Mouse (Mus musculus) retina, postnatal 1 day (tissue): ENCODE measurements around the gene Pik3c2b.
"Not testable (repeated sequence)": the region's sequence is repeated elsewhere in the genome, so short reads cannot be mapped to it uniquely, and the experiment has no call there.

Source experiments
- DNase-seq: peaks from one replicate; pipeline ENCODE4 v3.0.0-alpha.2; 2012

Pik3c2b gene

DNA sequence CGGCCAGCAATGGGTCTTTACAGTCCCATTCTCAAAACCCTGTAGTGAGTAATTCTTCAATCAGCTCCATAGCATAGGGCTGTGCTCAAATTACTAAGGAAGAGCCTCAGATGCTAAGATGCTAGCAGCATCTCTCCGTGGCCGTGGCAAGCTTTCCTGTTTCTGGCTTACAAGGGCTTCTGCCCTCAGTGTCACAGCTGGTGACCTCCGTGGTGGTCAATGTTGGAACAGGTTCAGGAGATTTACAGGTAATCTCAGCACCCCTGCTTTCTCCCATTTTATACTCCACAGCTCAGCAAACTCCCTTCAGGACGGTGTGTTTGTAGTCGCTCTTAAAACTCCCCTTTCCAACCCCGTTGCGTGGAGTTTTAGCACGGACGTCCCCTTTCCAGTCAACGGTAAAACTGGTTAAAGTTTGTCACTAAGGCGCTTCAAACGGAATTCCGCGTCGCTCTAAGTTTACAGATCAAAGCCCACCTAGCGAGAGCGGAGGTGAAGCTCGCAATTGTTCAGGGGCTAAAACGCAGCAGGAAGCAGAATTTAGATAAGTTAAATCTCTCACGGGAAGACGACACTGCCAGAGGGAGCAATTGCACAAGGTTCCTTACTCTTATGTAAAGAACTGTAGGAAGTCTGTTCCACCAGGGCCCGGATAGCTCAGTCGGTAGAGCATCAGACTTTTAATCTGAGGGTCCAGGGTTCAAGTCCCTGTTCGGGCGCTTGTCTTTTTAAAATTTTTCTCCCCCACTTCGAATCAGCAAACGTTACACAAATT is 12.0 kb upstream of the Pik3c2b start:
- DNase-seq, result peak; percentile 85

DNA sequence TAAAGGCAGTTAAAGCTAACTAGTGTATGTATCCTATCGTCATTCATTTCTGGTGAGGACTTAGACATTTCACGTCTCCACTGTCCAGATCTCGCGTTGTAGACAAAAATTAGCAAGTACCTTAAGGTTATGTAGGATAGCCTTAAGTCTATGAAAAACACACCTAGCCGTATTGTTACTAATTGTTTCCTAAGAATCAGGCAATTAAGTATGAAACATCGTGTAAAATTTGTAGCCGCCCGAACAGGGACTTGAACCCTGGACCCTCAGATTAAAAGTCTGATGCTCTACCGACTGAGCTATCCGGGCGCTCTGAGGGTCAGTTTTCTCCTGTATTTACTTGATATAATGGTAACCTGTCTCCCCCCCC is 11.4 kb upstream of the Pik3c2b start:
- DNase-seq, result peak; percentile 69

DNA sequence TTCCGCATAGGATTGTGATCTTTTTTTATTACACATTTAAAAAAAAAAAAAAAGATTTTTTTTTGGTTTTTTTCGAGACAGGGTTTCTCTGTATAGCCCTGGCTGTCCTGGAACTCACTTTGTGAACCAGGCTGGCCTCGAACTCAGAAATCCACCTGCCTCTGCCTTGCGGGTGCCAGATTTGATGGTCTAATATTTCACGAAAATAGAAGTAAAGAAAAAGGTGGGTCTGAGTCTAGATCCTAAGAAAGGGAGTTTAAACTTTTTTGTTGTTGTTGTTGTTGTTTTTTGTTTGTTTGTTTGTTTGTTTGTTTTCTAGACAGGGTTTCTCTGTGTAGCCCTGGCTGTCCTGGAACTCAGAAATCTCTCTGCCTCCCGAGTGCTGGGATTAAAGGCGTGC is 10.8 kb upstream of the Pik3c2b start:
- not testable (repeated sequence) for DNase-seq

DNA sequence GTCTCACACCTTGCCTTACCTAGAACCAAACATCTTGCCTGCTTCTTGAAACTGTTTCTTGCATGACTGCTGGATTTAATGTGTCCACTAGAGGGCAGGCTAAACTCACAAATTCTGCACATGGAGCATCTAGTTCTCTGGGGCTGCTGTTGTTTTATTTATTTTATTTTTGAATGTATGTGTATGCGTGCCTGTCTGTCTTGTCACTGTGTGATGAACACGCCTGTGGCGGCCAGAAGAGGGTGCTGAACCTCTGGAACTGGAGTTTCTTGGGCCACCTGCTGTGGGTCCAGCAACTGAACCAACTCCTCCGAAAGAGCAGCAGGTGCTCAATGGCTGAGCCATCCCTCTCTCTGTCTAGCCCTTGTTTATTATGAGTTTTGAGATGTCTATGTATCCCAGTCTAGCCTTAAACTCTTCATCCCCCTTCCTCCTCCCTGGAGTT is 5.9 kb upstream of the Pik3c2b start:
- DNase-seq, result peak; percentile 91

DNA sequence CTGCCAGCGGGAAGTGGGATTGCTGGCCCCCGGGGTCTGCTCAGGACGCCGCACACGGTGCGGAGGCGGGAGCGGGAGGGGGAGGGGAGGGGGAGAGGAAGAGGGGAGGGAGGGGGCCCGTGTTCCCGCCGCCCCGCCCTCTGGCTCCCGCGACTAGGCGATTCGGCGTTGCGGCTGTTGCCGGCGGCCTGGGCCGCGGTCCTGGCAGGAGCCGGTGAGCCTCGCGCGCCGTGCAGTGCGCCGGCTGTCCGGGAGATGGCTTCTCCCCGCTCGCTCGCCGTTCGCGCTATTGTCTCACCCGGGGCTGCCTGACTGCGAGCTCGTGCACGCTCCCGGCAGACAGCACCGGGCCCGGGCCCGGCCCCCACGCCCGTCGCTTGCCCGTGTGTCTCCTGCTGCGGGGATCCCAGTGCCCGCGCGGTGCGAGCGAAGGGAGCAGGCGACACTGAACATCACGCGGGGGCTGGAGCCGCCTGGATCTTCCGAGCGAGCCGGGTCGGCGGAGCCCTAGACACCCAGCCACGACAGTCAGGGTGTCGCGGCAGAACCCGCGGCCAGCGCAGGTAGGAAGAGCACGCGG is 484 bp downstream of the Pik3c2b start:
- DNase-seq, result peak; percentile 90

DNA sequence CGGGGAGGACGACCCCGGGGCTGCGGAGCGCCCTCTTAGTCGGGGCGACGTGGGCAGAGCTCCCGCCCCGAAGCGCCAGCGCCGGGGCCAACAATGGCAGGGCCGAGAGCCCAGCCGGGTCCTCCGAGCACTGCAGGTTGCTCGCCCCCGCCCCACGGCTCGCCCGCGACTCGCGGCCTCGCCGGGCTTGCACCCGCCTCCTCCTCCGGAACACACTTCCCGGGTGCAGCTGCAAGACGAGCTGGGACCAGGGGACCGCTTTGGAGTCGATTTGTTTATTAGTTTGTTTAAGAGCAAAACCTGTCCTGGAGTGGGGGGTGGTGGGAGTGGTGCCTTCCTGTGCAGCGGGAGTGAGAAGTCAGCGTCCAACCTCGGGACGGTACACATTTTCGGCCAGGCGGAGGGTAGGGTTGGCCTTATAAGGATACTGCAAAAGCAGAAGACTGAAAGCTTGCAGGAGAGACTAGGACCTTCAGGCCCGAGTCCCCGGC is 1.0 kb downstream of the Pik3c2b start:
- DNase-seq, result peak; percentile 72

DNA sequence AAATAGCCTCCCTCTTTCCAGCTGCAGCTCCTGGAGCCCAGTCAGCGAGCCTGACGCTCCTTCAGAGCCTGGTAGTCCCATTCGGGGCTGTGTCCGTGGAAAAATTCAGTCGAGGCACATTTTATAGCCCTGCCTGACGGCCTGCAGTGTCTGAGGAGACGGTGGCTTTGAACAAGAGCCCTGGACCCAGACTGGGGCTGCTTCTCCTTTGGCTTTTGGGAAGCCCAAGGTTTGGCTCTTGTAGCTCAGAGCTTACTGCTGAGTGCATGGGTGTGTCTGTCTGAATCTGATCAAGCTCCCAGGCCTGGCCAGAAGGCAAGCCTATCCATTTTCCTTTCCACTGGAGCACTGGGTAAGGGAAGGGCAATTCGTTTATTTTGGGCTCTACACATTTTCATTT is 2.1 kb downstream of the Pik3c2b start:
- DNase-seq, result no peak

DNA sequence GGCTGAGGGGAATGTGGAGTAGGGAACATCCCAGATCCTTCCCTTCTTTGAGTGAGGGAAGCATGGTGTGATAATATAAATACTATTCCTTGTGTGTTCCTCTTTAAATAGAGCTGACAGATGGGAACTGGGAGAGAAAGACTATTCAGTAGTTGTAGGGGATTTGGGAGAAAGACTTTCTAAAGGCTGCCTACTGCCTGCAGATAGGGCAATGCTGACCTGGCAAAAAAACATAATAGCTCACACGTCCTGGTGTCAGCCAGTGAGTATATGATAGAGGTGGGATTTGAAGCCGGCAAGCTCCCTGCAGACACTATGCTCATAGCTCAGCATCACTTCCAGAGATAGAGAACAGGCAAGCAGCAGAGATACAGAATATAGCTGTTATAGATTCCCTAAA is 3.2 kb downstream of the Pik3c2b start:
- no peak for DNase-seq

DNA sequence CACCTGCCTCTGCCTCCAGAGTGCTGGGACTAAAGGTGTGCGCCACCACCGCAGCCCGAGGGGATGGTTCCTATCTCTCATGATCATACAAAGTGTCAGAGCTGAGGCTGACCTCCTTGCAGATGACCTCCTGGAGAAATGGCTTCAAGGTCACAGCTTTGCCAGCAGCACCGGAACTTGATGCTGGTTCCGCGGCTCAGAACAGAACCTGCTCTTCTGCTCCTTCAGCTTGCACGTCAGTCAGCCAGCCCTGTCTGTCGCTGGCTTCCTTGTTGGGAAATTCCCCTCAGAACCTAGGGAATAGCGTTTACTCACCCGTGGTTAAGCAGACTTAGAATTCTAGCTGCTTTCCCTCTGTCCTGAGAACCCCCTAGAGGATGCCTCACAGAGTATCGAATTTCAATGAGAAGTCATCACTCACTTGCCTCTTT is 4.5 kb downstream of the Pik3c2b start:
- DNase-seq, result no peak

DNA sequence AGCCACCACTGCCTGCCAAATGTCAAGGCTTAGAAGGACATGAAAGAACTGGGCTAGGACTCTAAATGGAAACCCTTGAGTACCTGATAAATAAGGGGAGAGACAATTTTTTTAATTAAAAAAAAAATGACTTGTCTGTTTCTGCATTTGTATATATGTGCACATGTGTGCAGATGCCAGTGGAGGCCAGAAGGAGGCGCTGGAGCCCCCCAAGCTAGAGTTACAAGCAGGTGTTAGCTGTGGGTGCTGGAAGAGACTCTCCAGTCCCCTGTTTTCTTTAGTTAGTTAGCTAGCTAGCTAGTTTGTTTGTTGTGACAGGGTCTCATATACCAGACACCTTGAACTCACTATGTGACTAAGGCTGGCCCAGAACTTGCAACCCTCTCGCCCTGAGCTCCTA is 6.4 kb downstream of the Pik3c2b start:
- no peak for DNase-seq

DNA sequence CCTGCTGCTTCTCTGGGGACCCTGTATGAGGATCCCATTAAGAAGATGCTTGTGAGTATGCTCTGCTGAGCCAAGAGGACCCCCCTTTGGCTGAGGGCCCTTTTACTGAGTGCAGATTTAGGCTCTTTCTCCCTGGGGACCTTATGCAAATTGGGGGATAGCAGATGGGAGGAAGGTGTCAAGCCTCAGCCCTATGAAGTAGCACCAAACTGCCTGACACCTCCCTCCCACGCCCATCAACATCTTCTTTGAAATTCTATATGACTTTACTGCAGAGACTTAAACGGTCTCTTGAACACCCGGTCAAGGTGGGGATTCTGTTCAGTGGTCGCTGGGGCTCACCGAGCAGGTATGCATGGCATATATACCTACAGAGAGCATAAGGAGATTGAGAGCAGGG is 7.6 kb downstream of the Pik3c2b start:
- DNase-seq, result no peak

DNA sequence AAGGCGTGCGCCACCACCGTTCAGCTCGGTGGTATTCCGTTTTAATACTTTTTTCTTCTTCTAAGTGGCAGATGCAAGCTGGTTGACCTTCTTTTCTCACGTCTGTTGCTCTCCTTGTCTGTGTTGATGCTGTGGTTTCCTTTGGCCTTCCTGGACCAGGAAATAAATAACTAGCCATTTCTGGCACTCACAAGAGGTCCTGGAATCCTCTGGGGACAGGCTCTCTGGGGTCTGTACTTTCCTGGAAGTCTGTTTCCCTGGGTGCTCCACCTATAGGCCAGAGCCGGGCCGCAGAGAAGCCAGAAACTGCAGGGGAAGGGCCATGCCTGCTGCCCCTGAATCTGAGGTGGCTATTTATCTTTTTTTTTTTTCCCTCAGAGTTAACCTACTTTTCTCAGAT is 8.9 kb downstream of the Pik3c2b start:
- DNase-seq, result no peak

DNA sequence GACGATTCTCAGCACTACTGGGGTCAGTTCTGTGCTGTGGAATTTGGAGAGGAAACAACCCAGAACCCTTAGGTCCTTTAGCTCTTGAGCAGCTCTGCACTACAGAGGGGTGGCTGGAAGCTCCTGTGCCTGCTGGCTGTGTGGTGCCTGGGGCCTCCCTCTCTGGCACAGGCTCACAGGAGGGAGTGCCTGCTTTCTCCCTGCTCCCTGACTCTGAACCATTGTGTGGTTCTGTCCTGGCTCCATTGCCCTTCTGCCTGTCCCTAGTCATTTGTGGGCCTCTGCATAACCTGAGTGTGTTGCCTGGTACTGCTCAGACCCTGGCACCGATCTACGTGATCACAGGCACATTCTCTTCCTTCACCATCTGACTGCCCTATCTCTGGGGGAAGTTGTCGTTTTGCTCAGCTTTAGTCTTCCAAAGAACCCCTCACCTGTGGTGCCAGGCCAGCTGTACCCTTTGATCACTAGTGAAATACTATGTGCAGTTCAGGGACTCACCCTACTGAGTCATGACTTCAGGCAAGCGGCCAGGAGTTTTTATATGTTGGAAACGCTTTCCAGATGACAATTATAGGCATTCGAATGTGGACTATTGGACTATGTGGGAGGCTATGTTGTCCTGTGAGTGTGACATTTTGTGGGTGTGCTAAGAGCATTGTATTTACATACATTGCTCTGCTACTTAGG is 12.0 kb downstream of the Pik3c2b start:
- DNase-seq, result no peak

DNA sequence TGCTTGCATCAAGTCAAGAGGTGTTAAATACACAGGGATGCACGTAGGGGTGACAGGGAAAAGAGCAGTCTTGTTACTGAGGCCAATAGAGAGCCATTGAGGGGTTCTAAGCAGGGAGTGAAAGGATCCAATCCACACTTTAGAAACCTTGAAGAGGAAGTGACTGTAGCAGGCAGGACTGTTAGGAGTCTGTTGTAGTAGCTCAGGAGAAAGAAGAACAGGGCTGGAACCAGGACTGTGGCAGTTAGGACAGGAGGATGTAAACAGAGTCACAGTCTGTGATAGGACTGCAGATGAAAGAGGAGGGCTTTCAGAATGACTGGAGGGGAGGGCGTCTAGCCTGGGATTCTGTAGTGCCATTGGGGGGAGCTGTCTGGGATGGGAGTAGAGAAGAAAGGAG is 14.1 kb downstream of the Pik3c2b start:
- DNase-seq, result no peak

DNA sequence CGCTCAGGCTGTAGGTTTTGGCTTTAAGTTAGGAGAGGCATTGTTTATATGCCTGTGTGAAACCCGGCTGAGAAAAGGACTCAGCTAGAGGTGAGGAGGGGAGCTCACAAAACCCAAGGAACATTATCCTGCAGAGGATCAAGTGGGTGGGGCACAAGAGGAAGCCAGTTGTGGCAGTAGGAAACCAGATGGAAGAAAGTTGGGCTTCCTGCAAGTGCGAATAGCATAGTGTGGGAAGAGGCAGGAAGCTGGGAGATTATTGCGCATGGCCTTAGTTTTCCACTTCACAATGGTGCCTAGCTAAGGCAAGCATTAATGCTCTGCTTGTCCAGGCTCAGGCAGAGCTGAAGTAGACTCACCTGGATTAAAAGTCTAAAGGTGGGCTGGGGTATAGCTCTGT is 15.2 kb downstream of the Pik3c2b start:
- no peak for DNase-seq

DNA sequence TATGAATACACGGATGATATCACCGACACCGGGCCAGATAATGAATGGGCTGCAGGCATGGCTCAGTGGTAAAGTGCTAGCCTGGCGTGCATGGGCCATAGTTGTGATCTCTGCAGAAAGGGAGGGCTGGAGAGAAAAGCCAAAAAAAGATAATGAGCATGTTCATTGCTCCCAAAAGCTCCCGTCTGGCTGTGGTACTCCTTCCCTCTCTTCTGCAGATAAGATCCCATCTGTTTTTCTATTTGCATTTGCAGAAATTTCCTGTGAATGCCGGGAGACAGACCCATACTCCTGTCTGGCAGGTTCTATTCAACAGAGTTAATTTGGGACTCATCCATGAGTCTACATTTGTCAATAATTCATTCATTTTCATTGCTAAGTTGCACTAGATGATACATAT is 17.7 kb downstream of the Pik3c2b start:
- no peak for DNase-seq

DNA sequence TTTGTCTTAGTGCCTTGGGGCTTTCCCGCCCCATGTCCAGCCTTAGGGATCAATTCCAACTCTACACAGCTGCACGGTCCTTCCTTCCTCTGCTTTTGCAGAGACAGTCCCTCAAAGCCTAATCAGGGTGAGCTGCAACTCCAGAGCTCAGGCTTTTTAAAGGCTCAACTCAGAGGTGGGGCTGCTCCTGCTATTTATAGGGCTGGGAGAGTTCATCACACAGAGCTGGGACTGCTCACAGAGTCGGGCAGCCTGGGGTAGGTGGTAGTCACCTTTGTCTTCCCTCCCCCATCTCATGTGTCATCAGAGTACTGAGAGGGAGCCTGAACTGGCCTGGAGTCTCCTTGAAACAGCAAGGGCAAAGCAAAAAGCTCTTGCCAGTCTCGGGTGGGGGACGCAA is 22.8 kb downstream of the Pik3c2b start:
- no peak for DNase-seq

DNA sequence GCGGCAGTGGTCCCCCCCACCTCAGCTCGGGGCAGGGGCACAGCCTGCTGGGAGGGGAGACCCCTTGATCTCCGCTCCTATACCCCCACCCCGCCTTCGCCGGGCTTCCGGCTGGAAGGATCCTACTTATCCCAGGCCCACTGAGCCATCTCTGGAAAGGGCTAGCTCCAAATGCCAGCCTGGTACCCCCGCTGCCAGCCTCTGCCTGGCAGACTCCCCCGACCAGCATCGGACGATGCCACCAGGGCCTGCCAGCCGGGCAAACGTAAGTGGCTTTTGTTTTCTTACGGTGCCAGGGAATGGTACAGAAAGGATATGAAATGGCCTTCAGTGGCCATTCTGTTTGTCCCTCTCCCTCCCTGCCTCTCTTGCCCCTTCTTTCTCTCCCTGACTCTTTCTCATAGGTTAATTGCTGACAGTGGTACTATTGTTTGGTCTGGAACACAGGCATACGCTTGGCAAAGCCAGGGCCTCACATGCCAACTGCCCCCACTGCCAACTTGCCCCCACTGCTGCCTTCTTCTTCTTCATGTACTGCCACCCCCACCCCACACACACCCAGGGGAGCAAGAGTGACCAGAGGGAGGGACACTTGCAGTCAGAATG is 23.3 kb downstream of the Pik3c2b start:
- peak; percentile 49 for DNase-seq

DNA sequence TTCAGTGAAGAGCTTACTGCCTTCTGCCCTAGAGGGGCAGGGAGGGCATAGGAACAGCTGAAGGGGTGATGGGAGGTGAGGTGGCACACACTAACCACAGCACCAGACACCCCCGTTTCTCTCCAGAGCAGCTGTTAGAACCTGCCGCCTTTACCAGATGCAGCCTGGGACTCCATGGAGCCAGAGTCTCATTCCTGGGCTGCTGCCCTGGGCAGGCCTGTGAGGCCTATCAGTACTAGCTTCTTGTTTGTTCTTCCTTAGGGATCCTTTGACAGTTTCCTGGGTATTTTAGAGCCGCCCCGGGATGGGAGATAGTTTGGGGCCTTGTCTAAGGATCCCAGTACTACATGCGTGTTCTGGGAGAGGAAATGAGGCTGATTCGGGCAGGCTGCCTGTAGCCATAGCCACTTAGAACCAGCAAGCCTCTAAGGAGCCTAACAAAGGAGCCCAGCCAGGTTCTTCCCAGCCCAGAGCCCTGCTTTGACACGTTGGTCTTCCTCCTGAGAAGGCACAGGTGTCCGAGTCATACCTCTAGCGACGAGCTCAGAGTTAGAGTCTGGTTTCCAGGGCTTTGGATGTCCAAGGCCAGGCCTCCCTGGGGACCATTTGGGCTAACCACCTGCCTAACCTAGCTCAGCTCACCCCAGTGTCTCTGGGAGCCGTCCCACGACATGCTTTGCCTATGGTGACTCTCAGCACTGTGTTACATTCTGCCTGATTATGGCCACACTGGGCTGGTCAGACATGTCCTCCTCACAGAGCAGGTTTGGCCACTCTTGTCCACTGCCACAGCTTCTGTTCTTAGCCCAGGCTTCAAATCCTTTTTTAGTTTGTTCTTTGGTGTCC is 24.0 kb downstream of the Pik3c2b start:
- DNase-seq, result no peak

DNA sequence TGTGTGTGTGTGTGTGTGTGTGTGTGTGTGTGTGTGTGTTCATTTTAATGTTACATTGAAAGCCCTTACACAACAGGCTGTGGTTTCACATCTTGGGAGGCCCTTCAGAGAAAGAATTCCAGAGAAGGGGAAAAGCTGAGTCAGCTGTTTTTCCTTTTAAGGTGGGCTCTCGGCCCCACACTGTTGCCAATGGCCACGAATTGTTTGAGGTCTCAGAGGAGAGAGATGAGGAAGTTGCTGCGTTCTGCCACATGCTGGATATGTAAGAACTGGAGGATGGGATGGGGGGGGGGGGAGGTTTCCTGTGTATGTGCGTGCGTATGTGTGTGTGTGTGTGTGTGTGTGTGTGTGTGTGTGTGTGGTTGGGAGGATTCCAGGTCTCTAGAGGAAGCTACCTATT is 24.7 kb downstream of the Pik3c2b start:
- no peak for DNase-seq

DNA sequence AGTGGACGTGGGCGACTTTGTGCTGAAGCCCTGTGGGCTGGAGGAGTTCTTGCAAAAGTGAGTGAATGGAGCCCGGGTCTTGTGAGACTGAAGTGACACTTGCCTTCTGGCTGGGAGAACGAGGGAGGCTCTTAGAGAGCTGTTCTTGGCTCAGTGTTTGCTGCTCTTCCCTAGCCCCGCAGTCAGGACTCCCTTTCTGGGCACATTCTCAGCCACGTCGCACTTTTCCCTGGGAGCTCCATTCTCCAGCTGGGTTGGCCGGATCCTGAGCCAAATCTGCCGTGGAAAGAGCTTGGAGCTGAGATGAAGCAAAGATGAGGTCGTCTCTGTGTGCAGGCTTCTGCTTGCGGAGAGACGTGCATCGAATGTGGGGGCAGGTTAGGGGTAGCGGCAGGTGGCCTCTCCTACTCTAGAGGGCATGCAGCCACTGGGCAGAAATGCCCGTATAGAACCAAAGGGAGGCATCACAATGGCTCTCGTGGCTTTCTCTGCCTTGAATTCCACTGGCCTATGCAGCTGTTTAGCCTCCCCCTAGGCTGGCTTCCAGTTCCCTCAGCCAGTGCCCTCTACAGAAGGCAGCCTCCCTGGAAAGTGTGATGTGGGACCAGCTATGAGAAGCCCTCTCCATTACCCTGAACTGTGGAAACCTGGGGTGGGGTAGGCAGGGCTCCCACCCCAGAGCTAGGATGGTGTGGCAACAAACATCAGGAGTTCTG is 26.4 kb downstream of the Pik3c2b start:
- no peak for DNase-seq

DNA sequence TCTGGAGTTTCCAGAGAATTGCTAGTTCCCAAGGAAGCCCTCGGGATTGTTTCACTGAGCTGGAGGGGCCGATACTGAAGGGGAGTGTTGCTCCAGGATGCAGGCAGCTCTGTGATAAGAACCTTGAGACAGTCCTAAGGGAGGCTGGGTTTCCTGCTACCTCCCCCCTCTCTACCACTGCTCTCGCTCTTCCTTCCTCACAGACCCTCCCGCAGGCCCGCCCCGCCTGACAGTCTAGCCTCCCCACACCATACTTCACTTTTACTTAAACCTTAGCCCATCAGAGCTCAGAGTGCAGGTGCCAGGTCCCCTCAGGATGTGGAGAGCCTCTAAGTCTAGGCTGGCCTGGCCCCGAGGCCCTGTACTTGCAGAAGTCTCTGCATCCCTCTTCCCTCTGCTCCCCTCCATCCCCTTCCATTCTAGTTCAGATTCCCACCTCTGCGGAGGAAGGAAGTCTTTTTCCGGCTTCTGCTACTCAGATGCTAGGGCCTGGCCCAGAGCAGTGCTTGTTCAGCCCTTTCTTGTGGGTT is 27.9 kb downstream of the Pik3c2b start:
- DNase-seq, result no peak
